Mouse (Mus musculus) spleen, postnatal 10 days (tissue): ENCODE results near the gene Popdc3.
"Not testable (repeated sequence)": the region's sequence is repeated elsewhere in the genome, so short reads cannot be mapped to it uniquely, and the experiment has no call there.

Source experiments
- DNase-seq, 2 experiments: peaks; one replicate each; pipeline ENCODE4 v3.0.0; 2021 to 2022; ENCODE audit warnings: low spot score in 2 of 2

The Popdc3 gene

DNA sequence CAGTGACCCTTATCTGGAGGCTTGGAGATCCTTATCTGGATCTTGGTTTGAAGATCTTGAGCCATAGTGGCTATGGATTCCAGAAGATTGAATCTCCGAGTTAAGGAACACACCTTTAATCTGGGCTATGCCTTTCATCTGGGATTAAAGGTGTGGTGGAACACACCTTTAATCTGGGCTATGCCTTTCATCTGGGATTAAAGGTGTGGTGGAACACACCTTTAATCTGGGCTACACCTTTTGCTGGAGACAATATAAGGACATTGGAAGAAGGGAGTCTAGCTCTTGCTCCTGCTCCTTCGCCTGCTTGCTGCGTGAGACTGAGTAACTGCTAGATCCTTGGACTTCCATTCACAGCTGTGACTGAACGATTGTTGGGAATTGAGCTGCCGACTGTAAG lies at the start of gene Popdc3:
Gene Popdc3 (plus strand): TSS at position 301 of the 400 bp plus-strand sequence.
- not testable (repeated sequence) for DNase-seq

DNA sequence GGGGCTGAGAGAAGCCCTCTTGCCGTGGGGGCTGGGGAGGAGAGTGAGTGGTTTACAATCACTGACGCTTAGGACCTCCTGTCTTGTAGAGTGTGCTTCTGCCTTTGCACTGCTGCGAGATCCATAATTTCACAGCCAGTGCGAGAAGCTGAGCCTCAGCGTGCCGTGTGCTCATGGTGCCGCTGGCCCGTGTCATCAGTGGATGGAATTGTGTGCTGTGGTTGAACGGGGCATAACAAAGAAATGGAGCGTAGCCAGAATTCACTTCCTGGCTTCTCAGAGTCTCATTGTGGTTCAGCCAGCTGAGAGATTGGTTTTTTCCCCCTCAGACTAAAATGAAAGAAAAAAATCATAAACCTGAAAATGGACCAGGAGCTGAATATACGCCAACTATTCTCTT lies 48.8 kb upstream of the Popdc3 start:
- no peak for DNase-seq

GRCm38 (mm10) chr10:45130004-45130403 lies 47.9 kb upstream of the Popdc3 start:
- DNase-seq = peak in 1 of 2 experiments; percentile 29

DNA sequence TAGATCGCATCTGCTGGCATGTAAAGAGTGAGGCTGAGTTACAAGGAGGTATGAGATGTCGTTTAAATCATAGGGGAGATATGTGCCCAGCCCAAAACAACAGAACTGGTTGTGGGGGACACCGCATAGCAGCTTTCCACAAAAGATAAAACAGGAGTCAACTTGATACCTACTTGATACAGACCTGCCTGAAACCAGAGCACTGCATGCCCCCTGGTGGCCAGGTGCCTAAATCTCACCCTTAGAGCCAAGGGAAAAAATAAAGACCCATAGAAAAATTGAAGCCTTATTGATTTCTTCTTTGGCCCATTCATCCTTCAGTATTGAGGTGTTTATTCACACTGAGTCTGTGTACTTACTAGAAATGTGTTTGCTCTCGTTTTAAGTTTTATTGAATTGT lies 45.5 kb upstream of the Popdc3 start:
- DNase-seq = peak; percentile 20 to 73

GRCm38 (mm10) chr10:45136806-45137205 lies 41.1 kb upstream of the Popdc3 start:
- DNase-seq = no peak

- no peak for DNase-seq
Measured at GRCm38 (mm10) chr10:45139910-45140309, 38.0 kb upstream of the Popdc3 start.

DNA sequence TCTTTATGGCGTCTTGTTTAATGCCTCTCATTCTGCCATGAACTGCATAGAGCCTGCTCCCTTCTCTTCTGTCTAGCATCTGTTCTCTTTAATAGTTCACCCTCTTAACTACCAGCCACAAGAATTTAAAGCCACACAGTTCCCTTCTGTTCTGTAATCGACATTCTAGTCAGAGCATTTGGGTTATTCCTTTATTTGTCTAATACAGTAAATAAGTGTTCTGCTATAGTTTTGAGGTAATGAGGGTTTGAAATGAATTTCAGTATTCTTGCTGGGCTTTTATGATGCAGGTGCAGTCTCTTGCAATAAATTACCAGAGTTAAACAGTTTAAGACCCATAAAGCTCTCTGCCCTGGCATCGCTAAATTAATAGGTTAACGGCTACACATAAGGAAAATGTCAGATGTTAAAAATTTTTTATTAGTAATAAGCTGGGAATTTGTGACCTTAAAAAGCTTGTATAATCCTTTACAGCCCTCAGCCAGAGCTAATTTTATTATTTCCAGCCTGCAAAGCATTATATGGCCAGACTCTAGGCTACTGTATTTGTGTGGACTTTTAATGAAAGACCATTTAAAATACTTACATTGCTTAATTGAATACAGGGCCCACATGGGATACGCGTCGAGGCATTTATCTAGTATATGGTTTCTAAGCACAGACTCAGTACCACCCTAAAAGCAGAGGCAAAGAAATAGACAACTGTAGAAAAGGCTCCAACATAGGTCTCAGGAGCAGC lies 37.3 kb upstream of the Popdc3 start:
- DNase-seq = no peak

DNA sequence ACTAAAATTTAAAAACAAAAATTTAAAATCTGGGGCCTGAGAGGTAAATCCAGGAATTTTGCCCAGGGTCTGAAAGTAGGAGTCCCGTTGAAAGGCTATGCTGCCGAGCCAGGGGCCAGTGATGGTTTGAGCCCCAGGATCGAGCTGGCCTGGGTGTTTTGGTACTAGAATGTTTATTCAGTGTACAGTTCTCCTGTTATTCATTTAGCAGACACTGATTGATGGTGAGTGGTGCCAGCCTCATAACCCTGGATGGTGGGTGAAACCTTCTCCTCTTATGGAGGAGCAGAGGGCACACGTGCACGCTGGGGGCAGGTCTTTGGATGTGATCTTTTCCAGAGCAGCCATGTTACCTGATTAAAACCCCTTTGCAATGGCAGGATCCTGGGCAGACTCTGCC lies 35.5 kb upstream of the Popdc3 start:
- DNase-seq = no peak

DNA sequence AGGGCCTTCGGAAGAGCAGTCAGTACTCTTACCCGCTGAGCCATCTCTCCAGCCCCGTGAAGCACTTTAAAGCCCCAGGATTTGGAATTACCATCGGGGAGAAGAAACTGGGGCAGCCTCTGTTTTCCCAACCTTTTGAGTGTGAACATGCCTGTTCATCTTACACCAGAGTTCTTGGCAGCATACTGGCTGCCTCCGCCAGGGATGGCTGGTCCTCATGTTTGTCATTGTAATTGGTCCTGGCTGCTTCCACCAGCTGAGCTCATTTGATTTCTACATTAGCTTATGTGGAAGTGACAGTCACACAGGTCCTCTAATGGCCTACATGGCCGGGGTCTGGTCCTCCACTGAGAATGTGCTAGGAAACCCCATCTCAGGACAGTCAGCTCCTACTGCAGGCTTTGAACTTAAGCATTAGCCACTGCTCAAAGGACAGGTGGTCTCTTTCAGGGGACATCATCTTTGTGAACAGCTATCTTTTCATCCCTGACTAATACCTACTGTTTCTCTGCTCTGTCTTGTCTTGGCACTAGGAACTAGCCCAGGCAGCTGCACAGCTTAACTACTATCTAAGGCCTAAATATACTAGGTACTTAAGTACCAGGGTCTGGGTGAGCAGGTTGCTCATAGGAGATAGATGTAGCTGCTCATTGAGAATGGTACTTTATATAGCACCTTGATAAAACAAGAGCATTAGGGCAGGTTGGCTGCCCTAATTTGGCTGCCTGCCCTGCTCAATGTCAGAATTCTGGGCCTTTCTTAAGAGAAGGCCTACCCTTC lies 33.7 kb upstream of the Popdc3 start:
- DNase-seq = no peak

- DNase-seq = no peak
Measured at GRCm38 (mm10) chr10:45146821-45147220, 31.1 kb upstream of the Popdc3 start.

- DNase-seq = no peak
Measured at GRCm38 (mm10) chr10:45151137-45151536, 26.8 kb upstream of the Popdc3 start.

DNA sequence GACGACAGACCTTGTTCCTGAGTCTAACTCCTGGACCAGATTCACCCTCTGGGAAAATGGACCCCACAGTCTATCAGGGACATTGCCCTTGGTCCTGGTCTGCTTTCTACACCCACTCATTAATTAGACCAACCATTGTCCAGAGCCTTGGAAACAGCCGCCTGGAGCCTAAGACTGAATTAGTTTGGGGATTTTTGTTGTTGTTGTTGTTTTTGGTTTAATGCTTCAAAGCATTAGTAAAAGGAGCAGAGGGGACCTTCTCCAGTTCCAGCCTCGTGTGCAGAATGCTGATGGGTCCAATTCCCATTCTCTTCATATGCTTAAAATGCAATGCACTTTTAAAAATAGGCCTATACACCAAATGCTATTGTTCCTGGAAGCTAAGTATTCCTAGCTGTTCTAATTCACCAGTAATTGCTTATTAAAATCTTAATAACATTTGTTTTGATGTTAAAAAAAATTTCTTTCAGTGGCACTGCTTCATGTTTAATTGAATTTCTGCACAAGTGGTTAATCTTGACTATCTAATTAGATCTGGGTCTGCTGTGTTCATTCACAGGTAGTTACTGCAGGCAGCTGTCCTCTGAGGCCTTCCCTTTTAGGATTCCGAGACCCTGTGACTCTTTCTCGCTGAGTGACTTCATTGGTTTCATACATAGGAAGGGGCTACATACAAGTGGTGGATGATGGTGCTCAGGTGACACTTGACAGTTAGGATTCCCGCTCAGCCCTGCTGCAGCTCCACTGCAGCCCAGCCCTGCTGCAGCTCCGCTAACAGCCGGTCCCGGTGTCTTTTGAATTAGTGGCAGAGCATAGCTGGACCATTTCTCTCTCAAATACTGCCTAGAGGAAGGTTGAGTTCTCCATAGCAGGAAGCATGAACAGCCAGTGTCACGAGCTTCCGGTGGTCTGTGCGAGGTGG lies 25.9 kb upstream of the Popdc3 start:
- DNase-seq = no peak

GRCm38 (mm10) chr10:45154557-45155060 lies 23.3 kb upstream of the Popdc3 start:
- DNase-seq = no peak

DNA sequence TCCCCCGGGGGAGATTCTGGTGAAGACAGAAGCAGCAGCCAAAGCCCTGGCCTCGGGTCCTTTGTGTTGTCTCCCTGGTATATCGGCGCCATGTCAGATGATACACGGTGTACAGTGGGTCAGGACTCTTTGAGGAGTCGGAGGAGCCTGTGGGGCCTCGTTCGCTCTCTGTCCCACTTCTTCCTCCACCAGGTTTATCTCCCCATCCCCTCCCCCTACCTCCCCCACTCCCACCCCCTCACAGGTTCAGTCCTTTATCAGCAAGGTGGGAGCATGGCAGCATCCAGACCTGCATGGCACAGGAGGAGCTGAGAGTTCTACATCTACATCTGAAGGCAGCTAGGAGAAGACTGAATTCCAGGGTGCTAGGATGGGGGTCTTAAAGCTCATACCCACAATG lies 12.0 kb upstream of the Popdc3 start:
- DNase-seq = no peak

DNA sequence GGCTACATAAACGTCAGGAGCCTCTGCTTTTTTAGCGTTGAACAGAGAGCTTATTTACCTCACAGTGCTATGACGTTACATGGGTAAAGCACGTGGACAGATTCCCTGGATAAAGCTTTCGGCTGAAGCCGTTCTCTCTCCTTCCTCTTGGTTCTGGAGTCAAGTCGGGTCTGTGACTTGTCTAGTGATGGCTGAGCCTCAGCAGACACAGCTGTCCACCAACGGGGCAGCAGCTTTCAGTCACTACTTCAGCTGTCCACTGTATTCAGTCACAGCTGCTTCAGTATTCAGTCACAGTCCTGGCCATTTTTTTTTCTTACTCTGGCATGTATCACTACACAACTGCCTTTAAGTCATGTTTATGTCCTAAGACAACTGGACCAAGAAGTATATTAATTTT lies 4.0 kb upstream of the Popdc3 start:
- DNase-seq = no peak

GRCm38 (mm10) chr10:45174345-45174744 lies 3.6 kb upstream of the Popdc3 start:
- DNase-seq = no peak

- no peak for DNase-seq
Measured at GRCm38 (mm10) chr10:45180677-45181326, 2.9 kb downstream of the Popdc3 start.

- DNase-seq = no peak
Measured at GRCm38 (mm10) chr10:45181344-45181743, 3.4 kb downstream of the Popdc3 start.

DNA sequence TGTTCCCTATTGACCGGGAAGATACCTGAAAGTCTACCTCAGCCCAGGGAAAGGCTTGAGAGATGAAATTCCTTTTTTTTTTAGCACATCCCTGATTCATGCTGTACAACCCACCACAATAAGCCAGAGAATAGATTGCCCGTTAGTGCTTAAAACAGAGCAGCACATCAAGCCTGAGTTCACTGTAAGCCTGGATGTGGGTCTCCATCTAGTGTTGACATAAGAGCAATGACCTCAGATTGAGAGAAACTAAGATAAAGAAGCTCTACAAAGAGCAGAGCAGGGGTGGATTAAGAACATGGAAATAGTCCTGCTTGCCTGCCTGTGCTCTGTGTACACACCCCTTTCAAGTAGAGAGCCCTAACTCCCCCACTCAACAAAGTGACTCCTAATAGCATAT lies 7.6 kb downstream of the Popdc3 start:
- DNase-seq = no peak

GRCm38 (mm10) chr10:45193330-45194310 lies 15.7 kb downstream of the Popdc3 start:
- no peak for DNase-seq
